Mouse (Mus musculus) liver, postnatal 0 days (tissue): ENCODE results near the gene Zfand2b.

Experiments
- CTCF ChIP-seq: sonication (generic); IDR thresholded peaks from 2 replicates; pipeline ENCODE4 v1.5.1; 2016; ENCODE audit warnings: antibody characterized with exemption, low read depth
- EP300 ChIP-seq: IDR thresholded peaks from 2 replicates; pipeline ENCODE4 v1.6.1; 2016; ENCODE audit warnings: antibody characterized with exemption, low read depth, mild to moderate bottlenecking

DNA sequence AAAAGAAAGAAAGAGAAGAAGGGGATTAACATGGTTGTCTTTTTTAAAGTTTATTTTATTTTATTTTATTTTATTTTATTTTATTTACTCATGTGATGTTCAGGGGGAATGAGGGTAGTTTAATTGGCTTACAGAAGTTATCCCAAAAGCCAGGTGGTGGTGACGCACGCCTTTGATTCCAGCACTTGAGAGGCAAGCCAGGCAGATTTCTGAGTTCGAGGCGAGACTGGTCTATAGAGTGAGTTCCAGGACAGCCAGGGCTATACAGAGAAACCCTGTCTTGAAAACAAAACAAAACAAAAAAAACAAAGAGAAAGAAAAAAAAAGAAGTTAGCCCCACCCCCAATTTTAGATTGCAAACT lies 8.2 kb upstream of the Zfand2b start:
- no peak for TF ChIP-seq EP300
- no peak for TF ChIP-seq CTCF
